Comparison of ENCODE assay signal across 25 mouse cellular contexts in genomic region chr15:96755322-96755942, GRCm38 (mm10). TPM values are rescaled to one million over a fixed set of nuclear protein-coding genes. Genes with fewer than 3 reads are reported as not detected.
DNase-seq lines count a peak whose midpoint lies in the region; ATAC-seq and TF ChIP-seq lines count a peak whose summit lies in the region.
"Had no signal": no experiment of that assay in that cellular context is flagged by ENCODE, and none has a peak within 500 bp of the region (broad histone marks: within the 10 kb centered on the region; RNA-seq: fewer than 3 reads in every experiment).

No protein-coding gene starts in this region.

- no peak for DNase-seq in kidney, postnatal 0 days (ENCODE audit: low spot score)
- DNase-seq in kidney, adult 2 months: no peak
- DNase-seq in spleen, postnatal 36 days (ENCODE audit: low spot score in 2 of 2): peak; percentile 44 to 61
- DNase-seq in spleen, adult 12 weeks (ENCODE audit: low spot score): no peak
- no peak for DNase-seq in urinary bladder, adult 18-20 months (ENCODE audit: low spot score in 2 of 2)
- no peak for DNase-seq in forebrain, embryonic 14.5 days (ENCODE audit: low spot score)
- DNase-seq: adrenal gland, postnatal 14 days; cerebellum, adult 11 months; cerebellum, adult 2 months; cerebellum, adult 9-11 months; cerebellum, postnatal 25 days; embryo, embryonic 11 days; forebrain, postnatal 0 days; gastrocnemius, adult 2 months; gastrocnemius, postnatal 14 days had no signal

- H3K4me1 ChIP-seq in kidney, postnatal 0 days (replicated peaks; ENCODE audit: insufficient read depth, low read length): peaks cover 10% of the 10 kb centered on the region
- H3K4me1 ChIP-seq in kidney, adult 2 months (ENCODE audit: control insufficient read depth, insufficient read depth, low read length): peaks cover 3% of the 10 kb centered on the region; the same call in 1 of the 2 replicates
- no peaks in the 10 kb centered on the region for H3K4me1 ChIP-seq in forebrain, embryonic 14.5 days (ENCODE audit: control insufficient read depth, insufficient read depth, low read length)
- H3K4me1 ChIP-seq: forebrain, embryonic 13.5 days; hindbrain, embryonic 12.5 days had no signal

- H3K27ac ChIP-seq in kidney, postnatal 0 days: peak overlapping the region; percentile 8; the same call in 1 of the 2 replicates
- H3K27ac ChIP-seq in kidney, adult 2 months (ENCODE audit: insufficient read depth, low read depth, low read length): no peak overlapping the region
- H3K27ac ChIP-seq in forebrain, embryonic 14.5 days (ENCODE audit: low read depth, low read length): no peak overlapping the region
- H3K27ac ChIP-seq: embryonic facial prominence, embryonic 10.5 days; embryonic facial prominence, embryonic 13.5 days; forebrain, embryonic 10.5 days; forebrain, embryonic 13.5 days; gastrocnemius, adult 2 months; hindbrain, embryonic 12.5 days had no signal

- no peaks in the 10 kb centered on the region for H3K9me3 ChIP-seq in kidney, postnatal 0 days (replicated peaks; ENCODE audit: low read length)
- H3K9me3 ChIP-seq in forebrain, embryonic 14.5 days (replicated peaks; ENCODE audit: control insufficient read depth, low read length): no peaks in the 10 kb centered on the region
- H3K9me3 ChIP-seq: embryonic facial prominence, embryonic 10.5 days; embryonic facial prominence, embryonic 13.5 days; forebrain, embryonic 10.5 days; forebrain, embryonic 13.5 days; hindbrain, embryonic 12.5 days; hindbrain, embryonic 15.5 days had no signal

- TF ChIP-seq POLR2A in kidney, adult 2 months (IDR thresholded peaks at IDR 0.05; ENCODE audit: low read depth, low read length): no peak

- no peak overlapping the region for H3K4me3 ChIP-seq in kidney, postnatal 0 days (replicated peaks; ENCODE audit: low read depth, low read length)
- H3K4me3 ChIP-seq in kidney, adult 2 months (ENCODE audit: insufficient read depth, low read depth, low read length): no peak overlapping the region
- no peak overlapping the region for H3K4me3 ChIP-seq in forebrain, embryonic 14.5 days (ENCODE audit: low read depth, low read length)
- H3K4me3 ChIP-seq: embryonic facial prominence, embryonic 10.5 days; embryonic facial prominence, embryonic 13.5 days; forebrain, embryonic 10.5 days; forebrain, embryonic 13.5 days; gastrocnemius, adult 2 months; hindbrain, embryonic 12.5 days; hindbrain, embryonic 15.5 days had no signal

- ATAC-seq in kidney, postnatal 0 days (replicated peaks; ENCODE audit: low FRiP score, low read depth): no peak
- ATAC-seq in granulocyte monocyte progenitor cell, adult 5-6 weeks (replicated peaks; ENCODE audit: poor library complexity, severe bottlenecking): peak; percentile 15; the same call in 1 of the 2 replicates
- no peak for ATAC-seq in forebrain, embryonic 14.5 days
- ATAC-seq: forebrain, embryonic 13.5 days; forebrain, postnatal 0 days had no signal

- no peaks in the 10 kb centered on the region for H3K36me3 ChIP-seq in kidney, postnatal 0 days (ENCODE audit: insufficient read depth, low read length)
- no peaks in the 10 kb centered on the region for H3K36me3 ChIP-seq in kidney, adult 2 months (ENCODE audit: control insufficient read depth, insufficient read depth, low read length)
- no peaks in the 10 kb centered on the region for H3K36me3 ChIP-seq in forebrain, embryonic 14.5 days (ENCODE audit: control insufficient read depth, insufficient read depth, low read length)
- H3K36me3 ChIP-seq: embryonic facial prominence, embryonic 10.5 days; embryonic facial prominence, embryonic 13.5 days; forebrain, embryonic 10.5 days; G1E; hindbrain, embryonic 12.5 days; hindbrain, embryonic 15.5 days had no signal

- H3K9ac ChIP-seq in kidney, postnatal 0 days (ENCODE audit: low read depth, low read length): no peak overlapping the region
- no peak overlapping the region for H3K9ac ChIP-seq in forebrain, embryonic 14.5 days (ENCODE audit: low read length)
- H3K9ac ChIP-seq: embryonic facial prominence, embryonic 13.5 days; forebrain, embryonic 13.5 days; forebrain, postnatal 0 days; hindbrain, embryonic 12.5 days; hindbrain, embryonic 15.5 days had no signal

- no peak for TF ChIP-seq CTCF in kidney, postnatal 0 days (IDR thresholded peaks at IDR 0.05; ENCODE audit: low read depth)
- TF ChIP-seq CTCF in kidney, adult 2 months (conservative IDR thresholded peaks at IDR 0.05; ENCODE audit: insufficient read depth, insufficient read length, low read depth, low read length): no peak

- WGBS in kidney, postnatal 0 days: 90% methylated on average over 13 of the region's 13 CpGs
- WGBS in kidney, adult 2 months: 94% methylated on average over 13 of the region's 13 CpGs
- 87% methylated on average over 13 of the region's 13 CpGs for WGBS in forebrain, embryonic 14.5 days

- no peak overlapping the region for H3K4me2 ChIP-seq in kidney, postnatal 0 days (ENCODE audit: low read length)
- H3K4me2 ChIP-seq in forebrain, embryonic 14.5 days (ENCODE audit: low read length): no peak overlapping the region
- H3K4me2 ChIP-seq: embryonic facial prominence, embryonic 13.5 days; forebrain, embryonic 13.5 days; heart, embryonic 11.5 days; hindbrain, embryonic 12.5 days; hindbrain, embryonic 15.5 days had no signal

- H3K27me3 ChIP-seq in kidney, postnatal 0 days (ENCODE audit: insufficient read depth, low read length): no peaks in the 10 kb centered on the region
- H3K27me3 ChIP-seq in kidney, adult 2 months (replicated peaks; ENCODE audit: control insufficient read depth, insufficient read depth, low read length): no peaks in the 10 kb centered on the region
- no peaks in the 10 kb centered on the region for H3K27me3 ChIP-seq in forebrain, embryonic 14.5 days (replicated peaks; ENCODE audit: control insufficient read depth, insufficient read depth, low read length)
- H3K27me3 ChIP-seq: embryonic facial prominence, embryonic 13.5 days; forebrain, embryonic 13.5 days; hindbrain, embryonic 12.5 days; hindbrain, embryonic 15.5 days; Patski had no signal

RNA-seq across cellular contexts. Expression of gene Slc38a2, which starts 55.9 kb away (rescaled TPM):
- 111 and 113 TPM in 2 replicates for polyA plus RNA-seq in kidney, postnatal 0 days (2015; fragmentation: Nextera tagmentation; extraction: Ambion mirVana)
- 24.9 and 30.0 TPM in 2 replicates for polyA plus RNA-seq in kidney, adult 2 months (2012; rRNA removed)
- total RNA-seq in granulocyte monocyte progenitor cell, adult 5-6 weeks (2014; fragmentation: Nextera tagmentation): 89.2 and 112 TPM in 2 replicates
- 84.0 and 92.8 TPM in 2 replicates for total RNA-seq in granulocyte monocyte progenitor cell, adult 5-6 weeks (2017)
- 142 and 195 TPM in 2 replicates for polyA plus RNA-seq in forebrain, embryonic 14.5 days (2014; fragmentation: Nextera tagmentation; extraction: Ambion mirVana)

Comparison
In these comparisons a context has a peak if more than half of its experiments do, and no peak if none do; other contexts are left out.
1. DNase-seq: peak in spleen, postnatal 36 days (2 of 2); none in kidney, postnatal 0 days (single experiment), kidney, adult 2 months (single experiment), spleen, adult 12 weeks (single experiment), urinary bladder, adult 18-20 months (0 of 2) and forebrain, embryonic 14.5 days (single experiment).